Mouse (Mus musculus) neural tube, embryonic 10.5 days (tissue): ENCODE measurements around the gene Bcl7b.
"Not testable (repeated sequence)": the region's sequence is repeated elsewhere in the genome, so short reads cannot be mapped to it uniquely, and the experiment has no call there.

Experiments used
- DNase-seq: peaks from one replicate; pipeline ENCODE4 v3.0.0-alpha.2; 2017; ENCODE audit warnings: low spot score; ENCODE audit errors: extremely low spot score

The Bcl7b gene

DNA sequence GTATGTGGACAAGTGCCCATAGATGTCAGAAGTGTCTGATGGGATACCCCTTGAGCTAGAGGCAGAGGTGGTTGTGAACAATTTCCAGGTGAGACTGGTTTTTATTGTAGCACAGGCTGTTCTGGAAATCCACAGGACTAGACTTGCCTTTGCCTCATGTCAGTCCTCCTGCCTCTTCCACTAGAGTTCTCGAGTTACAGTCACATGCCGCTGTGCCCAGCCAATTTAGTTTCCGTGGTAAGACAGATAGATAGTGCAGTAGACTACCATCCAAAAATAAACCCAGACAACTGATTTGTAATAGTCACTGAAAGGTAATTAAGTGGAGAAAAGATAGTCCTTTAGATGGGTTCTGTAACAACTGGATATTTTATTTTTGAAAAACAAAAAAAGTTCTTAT, 34.7 kb downstream of the Bcl7b start:
- no peak for DNase-seq

DNA sequence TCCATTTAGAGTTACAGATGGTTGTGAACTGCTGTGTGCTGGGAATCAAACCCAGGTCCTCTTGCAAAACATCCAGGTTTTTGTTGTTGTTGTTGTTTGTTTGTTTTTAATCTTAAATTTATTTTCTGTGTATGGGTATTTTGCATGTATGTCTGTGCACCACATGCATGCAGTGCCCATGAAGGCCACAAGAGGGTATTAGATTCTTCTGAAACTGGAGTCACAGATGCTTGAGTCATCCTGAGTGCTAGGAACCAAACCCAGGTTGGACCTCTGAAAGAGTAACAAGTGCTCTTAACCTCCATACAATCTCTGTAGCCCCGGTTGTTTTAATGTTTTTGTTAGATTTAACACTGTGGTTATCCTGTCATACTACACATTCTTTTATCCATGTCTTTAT, 40.1 kb downstream of the Bcl7b start:
- no peak for DNase-seq

DNA sequence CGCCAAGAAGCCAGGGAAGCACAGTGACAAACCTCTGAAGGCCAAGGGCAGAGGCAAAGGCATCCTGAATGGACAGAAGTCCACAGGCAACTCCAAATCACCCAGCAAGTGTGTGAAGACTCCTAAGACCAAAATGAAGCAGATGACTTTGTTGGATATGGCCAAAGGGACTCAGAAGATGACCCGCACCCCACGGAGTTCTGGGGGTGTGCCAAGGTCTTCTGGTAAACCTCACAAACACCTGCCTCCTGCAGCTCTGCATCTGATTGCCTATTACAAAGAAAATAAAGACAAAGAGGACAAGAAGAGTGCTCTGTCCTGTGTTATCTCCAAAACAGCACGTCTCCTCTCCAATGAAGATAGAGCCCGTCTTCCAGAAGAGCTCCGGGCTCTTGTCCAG, 48.8 kb downstream of the Bcl7b start:
- no peak for DNase-seq

DNA sequence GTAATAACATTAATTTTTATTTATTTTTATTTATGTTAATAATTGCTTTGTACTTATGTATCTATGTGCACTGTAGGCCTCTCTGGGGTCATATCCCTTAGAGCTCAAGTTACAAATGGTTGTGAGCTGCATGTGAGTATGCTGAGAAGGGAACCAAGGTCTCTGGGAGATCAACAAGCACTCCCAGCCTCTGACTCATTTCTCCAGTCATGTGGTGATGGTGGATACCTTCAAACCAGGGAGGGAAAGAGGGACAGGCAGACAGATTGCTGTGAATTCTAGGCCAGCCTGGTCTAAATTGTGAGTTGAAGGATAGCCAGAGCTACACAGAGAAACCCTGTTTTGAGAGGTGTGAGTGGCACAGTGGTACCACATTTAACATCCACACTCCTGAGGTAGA, 52.9 kb downstream of the Bcl7b start:
- DNase-seq, result no peak

DNA sequence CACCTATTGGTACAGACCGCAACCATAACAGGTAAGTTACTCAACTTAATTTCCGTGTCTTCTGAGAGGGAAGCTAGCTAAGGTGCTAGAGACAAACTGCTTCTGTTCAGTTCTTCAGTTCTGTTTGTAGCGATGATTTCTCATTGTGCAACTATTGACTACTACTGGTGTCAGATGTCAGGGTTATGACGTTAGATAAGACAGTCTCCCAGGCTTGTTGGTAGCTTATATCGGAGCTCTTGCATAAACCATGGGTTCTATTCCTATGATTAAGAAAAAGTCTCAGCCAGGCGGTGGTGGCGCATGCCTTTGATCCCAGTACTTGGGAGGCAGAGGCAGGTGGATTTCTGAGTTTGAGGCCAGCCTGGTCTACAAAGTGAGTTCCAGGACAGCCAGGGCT, 54.0 kb downstream of the Bcl7b start:
- no peak for DNase-seq

DNA sequence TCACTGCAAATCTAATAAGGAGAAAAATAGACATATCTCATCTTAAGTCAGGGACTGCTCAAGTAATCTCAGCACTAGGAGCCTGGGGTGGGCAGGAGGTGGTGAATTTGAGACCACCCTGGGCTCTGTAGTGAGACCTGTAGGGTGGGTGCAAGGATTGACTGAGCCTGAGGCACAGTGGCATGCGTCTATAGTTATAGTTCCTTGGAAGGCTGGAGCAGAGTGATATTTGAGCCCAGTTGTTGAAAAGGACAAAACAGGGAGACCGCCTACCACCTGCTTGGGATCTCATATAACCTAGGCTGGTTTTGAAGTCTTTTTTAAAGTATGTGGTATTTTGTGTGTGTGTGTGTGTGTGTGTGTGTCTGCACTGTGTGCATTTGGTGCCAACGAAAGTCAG, 56.1 kb downstream of the Bcl7b start:
- no peak for DNase-seq

DNA sequence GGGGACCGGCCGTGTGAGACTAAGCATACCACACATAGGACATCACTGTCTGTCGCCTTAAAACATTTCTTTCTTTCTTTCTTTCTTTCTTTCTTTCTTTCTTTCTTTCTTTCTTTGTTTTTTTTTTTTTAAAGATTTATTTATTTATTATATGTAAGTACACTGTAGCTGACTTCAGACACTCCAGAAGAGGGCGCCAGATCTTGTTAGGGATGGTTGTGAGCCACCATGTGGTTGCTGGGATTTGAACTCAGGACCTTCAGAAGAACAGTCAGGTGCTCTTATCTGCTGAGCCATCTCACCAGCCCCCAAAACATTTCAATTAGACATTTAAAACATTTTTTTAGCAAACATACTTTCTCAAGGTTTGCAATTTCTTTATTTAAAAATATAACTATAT, 57.8 kb downstream of the Bcl7b start:
- DNase-seq, result not testable (repeated sequence)

DNA sequence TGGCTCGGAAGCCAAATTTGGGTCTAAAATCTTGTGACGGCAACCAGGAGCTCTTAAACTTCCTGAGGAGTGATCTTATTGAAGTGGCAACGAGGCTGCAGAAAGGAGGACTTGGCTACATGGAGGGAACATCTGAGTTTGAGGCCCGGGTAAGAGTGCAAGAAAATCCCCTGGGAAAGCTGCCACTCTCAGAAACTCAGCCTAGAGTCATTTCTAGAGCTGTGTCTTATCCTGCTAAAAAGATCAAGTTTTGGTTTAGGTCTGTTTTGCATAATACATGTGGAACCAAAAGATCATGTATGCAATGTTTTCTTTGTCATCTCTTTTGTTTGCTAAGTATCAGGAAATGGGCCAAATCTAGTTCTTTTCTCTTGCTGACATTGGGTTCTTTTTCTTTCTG, 62.1 kb downstream of the Bcl7b start:
- DNase-seq, result no peak
